Mouse (Mus musculus) lung, postnatal 0 days (tissue): ENCODE measurements around the gene Zfp276. TPM values are rescaled to one million over a fixed set of nuclear protein-coding genes. Genes with fewer than 3 reads are reported as not detected.

Source experiments
- ATAC-seq: fragments of 200-750 bp; cut with Nextera tagmentation; 2 replicates; pipeline ENCODE4 v1.8.0; 2017; ENCODE audit warnings: moderate library complexity
- DNase-seq: peaks from one replicate; pipeline ENCODE4 v3.0.0-alpha.2; 2016; ENCODE audit warnings: low spot score
- H3K27ac ChIP-seq: fragments of 300-500 bp; sonication (generic); 2 replicates; pipeline ENCODE4 v1.5.1; 2014; ENCODE audit warnings: antibody characterized with exemption, mild to moderate bottlenecking, low read length, mixed read lengths
- H3K27me3 ChIP-seq: fragments of 300-500 bp; sonication (generic); replicated peaks from 2 replicates; pipeline ENCODE4 v1.6.1; 2014; ENCODE audit warnings: low read length, mixed read lengths; ENCODE audit not compliant: insufficient read depth
- H3K36me3 ChIP-seq: fragments of 300-500 bp; sonication (generic); 2 replicates; pipeline ENCODE4 v1.6.1; 2014; ENCODE audit warnings: low read length, mixed read lengths; ENCODE audit not compliant: insufficient read depth
- H3K4me1 ChIP-seq: fragments of 300-500 bp; sonication (generic); 2 replicates; pipeline ENCODE4 v1.6.1; 2014; ENCODE audit warnings: antibody characterized with exemption, low read depth, low read length, mixed read lengths; ENCODE audit not compliant: insufficient read depth
- H3K4me2 ChIP-seq: fragments of 300-500 bp; sonication (generic); replicated peaks from 2 replicates; pipeline ENCODE4 v1.6.1; 2014; ENCODE audit warnings: low read depth, mild to moderate bottlenecking, low read length, moderate library complexity, mixed read lengths
- H3K4me3 ChIP-seq: fragments of 300-500 bp; sonication (generic); 2 replicates; pipeline ENCODE4 v1.5.1; 2014; ENCODE audit warnings: low read depth, low read length
- H3K9ac ChIP-seq: fragments of 300-500 bp; sonication (generic); replicated peaks from 2 replicates; pipeline ENCODE4 v1.6.1; 2014; ENCODE audit warnings: low read depth, mild to moderate bottlenecking
- H3K9me3 ChIP-seq: fragments of 300-500 bp; sonication (generic); 2 replicates; pipeline ENCODE4 v1.6.1; 2016; ENCODE audit warnings: low read length, mixed read lengths
- CTCF ChIP-seq: IDR thresholded peaks from 2 replicates; pipeline ENCODE4 v1.5.1; 2016; ENCODE audit warnings: antibody characterized with exemption, mild to moderate bottlenecking
- EP300 ChIP-seq: IDR thresholded peaks from 2 replicates; pipeline ENCODE4 v1.6.1; 2016; ENCODE audit warnings: antibody characterized with exemption, mild to moderate bottlenecking, control low read depth
- WGBS: fragments of 180-500 bp; shearing (Covaris S2); extraction: QIAGEN DNeasy Blood & Tissue Kit; methylation state at CpG from one replicate; pipeline ENCODE4 v1.1.7; 2014; 5-methylcytosine and 5-hydroxymethylcytosine counted together
- polyA plus RNA-seq: library from polyadenylated mRNA; unstranded; fragments of >200 nt; fragmentation: Nextera tagmentation; extraction: Ambion mirVana; gene quantifications from 2 replicates; pipeline ENCODE4 v1.2.1, GENCODE M21; 2015

Gene Zfp276
- 14.4 and 14.6 TPM in 2 replicates for polyA plus RNA-seq

DNA sequence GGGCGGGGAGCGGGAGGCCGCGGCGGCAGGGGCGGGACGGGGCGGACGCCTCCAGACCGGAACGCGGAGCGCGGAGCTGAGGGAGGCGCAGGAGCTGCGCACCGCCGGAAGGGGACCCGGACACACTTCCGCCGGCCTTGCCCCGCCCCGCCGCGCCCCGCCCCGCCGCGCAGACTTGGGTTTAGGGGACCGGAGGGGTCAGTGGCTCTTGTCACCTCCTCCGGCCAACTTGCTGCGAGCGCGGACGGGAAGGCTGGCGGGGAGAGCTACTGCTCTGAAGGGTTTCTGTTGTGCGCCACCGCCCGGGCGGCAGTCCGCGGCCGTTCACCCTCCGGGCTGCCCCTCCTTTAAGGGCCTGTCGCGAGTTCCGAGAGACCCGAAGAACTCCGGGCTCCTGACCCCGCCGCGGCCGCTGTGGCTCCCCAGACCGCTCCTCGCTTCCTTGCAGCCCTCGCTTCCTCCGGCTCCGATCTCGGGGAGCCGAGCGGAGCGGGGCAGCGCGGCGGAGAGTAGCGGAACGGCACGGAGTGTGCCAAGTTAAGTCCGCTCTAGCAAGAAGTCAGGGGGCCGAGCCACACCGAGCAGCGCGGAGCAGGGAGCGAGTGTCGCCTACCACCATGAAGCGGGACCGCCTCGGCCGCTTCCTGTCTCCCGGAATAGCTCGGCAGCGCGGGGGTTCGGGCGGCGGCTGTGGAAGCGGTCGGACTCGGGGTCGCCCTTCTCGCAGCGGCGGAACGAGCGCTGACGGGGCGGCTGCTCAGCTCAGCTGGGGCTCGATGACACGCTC lies at the start of gene Zfp276, which contains the start of gene Vps9d1:
Zfp276 (plus strand) TSS at position 97 of the 787 bp plus-strand sequence.
Vps9d1 (minus strand) TSS at position 250 of the 787 bp plus-strand sequence.
- Histone ChIP-seq H3K27ac (peak within 1 kb of the TSS; percentile 91), H3K9me3 (no peaks in the 10 kb centered on the region), H3K4me1 (peaks cover 10% of the 10 kb centered on the region), H3K9ac (peak within 1 kb of the TSS; percentile 98), H3K27me3 (no peaks in the 10 kb centered on the region), H3K4me3 (peak within 1 kb of the TSS; percentile 94), H3K4me2 (peak within 1 kb of the TSS; percentile 84), H3K36me3 (peaks cover 24% of the 10 kb centered on the region; the same call in 1 of the 2 replicates)
- WGBS, result under 1% methylated on average over 88 of the region's 99 CpGs
- ATAC-seq (peak; percentile 98), DNase-seq (peak; percentile 91)
- no peak for TF ChIP-seq CTCF
- no peak for TF ChIP-seq EP300

DNA sequence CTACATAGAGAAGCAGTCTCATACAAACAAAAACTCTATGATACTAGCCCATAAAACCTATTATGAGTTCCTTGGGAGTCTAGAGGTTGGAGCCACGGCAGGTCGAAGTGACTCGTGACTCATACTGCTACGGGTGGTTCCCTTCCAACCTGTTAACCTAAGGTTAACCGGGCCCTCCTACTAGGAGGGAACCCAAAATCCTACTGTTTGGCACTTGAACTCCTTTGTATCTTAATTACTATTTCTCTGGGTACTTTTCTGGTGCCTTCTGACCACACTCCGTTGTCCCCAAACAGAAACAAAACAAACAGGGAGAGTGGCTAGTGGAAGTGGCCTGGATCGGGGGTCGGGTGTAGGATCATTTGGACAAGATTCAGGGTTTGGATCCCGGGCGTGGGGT lies 42.1 kb upstream of the Zfp276 start:
- TF ChIP-seq EP300, result no peak
- TF ChIP-seq CTCF, result no peak
- ATAC-seq (no peak), DNase-seq (no peak)
- Histone ChIP-seq H3K27ac (peak overlapping the region; percentile 61), H3K9me3 (no peaks in the 10 kb centered on the region), H3K4me1 (peaks cover 8% of the 10 kb centered on the region; the same call in 1 of the 2 replicates), H3K27me3 (no peaks in the 10 kb centered on the region), H3K4me2 (peak overlapping the region; percentile 88), H3K4me3 (peak overlapping the region; percentile 73), H3K36me3 (peaks cover 12% of the 10 kb centered on the region; the same call in 1 of the 2 replicates), H3K9ac (peak overlapping the region; percentile 96)
- WGBS, result 27% methylated on average over 10 of the region's 10 CpGs

DNA sequence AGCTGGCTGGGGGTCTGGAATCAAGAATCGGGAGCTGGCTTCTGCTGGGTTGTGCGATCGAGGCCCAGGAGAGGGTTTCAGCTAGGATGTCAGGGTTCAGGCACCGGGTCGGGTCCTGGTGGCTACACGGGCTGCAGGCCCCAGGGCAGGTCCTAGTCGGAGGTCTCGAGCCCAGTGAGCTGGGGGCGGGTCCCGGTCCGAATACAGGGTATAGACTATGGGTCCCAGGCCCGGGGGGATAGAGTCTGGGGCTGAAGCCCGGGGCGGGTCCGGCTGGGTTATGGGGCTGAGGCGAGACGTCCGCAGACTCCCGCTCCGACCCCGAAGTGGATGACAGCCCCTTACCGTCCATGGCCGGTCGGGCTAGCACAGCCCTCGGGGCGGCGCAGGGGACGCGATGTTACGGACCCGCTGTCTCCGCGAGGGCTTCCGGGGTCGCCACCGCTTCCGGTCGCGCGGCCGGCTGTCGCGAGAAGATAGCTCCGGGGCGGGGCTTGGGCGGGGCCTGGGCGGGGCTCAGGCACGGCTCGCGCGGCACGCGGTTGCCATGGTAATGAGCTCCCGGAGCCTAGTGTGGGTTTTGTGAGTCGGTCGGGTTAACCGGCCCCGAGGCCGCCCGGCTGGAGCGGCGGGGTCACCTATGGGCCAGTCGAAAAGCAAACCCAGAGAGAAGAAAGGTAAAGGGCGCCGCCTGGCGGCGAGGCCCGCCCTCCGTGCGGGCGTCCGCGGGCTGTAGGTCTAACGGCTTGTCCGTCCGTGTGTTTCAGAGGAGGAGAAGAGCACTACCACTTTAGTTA lies 41.5 kb upstream of the Zfp276 start, which contains the start of the genes Chmp1a and Spata33:
Chmp1a (minus strand) TSS at position 443 of the 797 bp plus-strand sequence.
Spata33 (plus strand) TSS at position 512 of the 797 bp plus-strand sequence.
- peak; percentile 96 for ATAC-seq

DNA sequence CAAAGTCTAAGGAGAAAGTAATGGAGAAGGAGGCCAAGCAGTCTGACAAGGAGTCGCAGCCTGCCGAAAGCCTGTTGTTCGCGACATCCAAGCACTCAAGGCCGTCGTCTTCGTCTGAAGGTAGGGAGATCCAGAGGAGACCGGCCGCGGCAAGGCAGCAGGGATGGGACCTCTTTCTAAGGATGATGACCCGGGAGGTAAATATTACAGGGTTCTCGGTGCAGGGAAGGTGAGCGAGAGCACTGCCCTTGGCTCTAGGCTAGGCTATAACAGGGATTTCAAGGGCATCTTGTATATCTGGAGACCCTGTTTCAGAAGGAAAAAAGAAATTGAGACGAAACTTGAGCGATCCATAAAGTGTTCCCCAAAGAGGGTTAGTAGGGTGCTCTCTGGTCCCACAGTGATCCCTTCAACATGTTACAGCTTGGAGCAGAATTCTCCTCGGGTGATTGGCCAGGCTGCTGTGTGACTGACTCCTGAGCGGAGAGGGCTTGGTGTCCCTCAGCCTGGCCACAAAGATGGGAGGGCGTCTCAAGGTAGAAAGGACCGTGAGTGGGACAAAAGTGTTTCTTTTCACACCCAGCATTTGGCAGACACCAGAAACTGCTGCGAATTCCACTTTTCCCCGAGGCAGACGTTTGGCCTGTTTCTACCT lies 40.8 kb upstream of the Zfp276 start:
- H3K4me1 ChIP-seq, result peaks cover 8% of the 10 kb centered on the region; the same call in 1 of the 2 replicates
- WGBS, result 12% methylated on average over 22 of the region's 22 CpGs
- H3K36me3 ChIP-seq, result peaks cover 12% of the 10 kb centered on the region; the same call in 1 of the 2 replicates
- TF ChIP-seq CTCF (no peak), EP300 (no peak)
- H3K27ac ChIP-seq, result 0 out of 2 replicates have a peak overlapping the region, but pooled peaks have one; percentile 11
- H3K27me3 ChIP-seq, result no peaks in the 10 kb centered on the region
- H3K4me3 ChIP-seq, result peak overlapping the region; percentile 73
- H3K9ac ChIP-seq, result peak overlapping the region; percentile 96
- H3K9me3 ChIP-seq, result no peaks in the 10 kb centered on the region
- H3K4me2 ChIP-seq, result peak overlapping the region; percentile 88
- DNase-seq (no peak), ATAC-seq (peak; percentile 15)

More for the DNA sequence above, 41.5 kb upstream of the Zfp276 start, which contains the start of the genes Chmp1a and Spata33:
- WGBS, result under 1% methylated on average over 72 of the region's 76 CpGs
- peak; percentile 98 for DNase-seq
- Histone ChIP-seq H3K4me2 (peak within 1 kb of the TSS; percentile 88), H3K4me3 (peak within 1 kb of the TSS; percentile 73), H3K4me1 (peaks cover 8% of the 10 kb centered on the region; the same call in 1 of the 2 replicates), H3K9me3 (no peaks in the 10 kb centered on the region), H3K27ac (peak within 1 kb of the TSS; percentile 61), H3K27me3 (no peaks in the 10 kb centered on the region), H3K9ac (peak within 1 kb of the TSS; percentile 96), H3K36me3 (peaks cover 12% of the 10 kb centered on the region; the same call in 1 of the 2 replicates)
- peak; percentile 75 for TF ChIP-seq CTCF
- peak; percentile 69 for TF ChIP-seq EP300

DNA sequence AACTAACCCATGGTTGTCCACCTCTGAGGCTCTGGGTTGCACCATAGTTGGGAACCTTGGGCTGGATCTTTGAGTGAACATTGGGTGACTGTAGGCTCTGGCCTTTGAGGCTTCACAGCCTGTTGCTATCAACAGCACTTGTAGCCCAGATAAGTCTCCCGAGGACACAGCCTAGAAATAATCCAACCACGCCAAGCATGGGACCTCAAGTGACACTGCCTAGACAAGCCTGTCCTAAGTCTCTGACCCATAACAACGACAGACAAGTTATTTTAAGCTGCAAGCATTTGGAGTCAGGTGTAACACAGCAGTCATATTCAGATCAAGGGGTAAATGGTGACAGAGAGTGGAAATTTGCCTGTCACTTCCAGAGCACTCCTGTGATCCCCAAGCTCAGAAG lies 38.6 kb upstream of the Zfp276 start:
- Histone ChIP-seq H3K4me2 (no peak overlapping the region), H3K9me3 (no peaks in the 10 kb centered on the region), H3K36me3 (no peaks in the 10 kb centered on the region), H3K4me1 (peaks cover 8% of the 10 kb centered on the region; the same call in 1 of the 2 replicates), H3K4me3 (no peak overlapping the region), H3K9ac (no peak overlapping the region), H3K27ac (no peak overlapping the region), H3K27me3 (no peaks in the 10 kb centered on the region)
- ATAC-seq, result no peak
- no peak for TF ChIP-seq EP300
- no peak for TF ChIP-seq CTCF
- DNase-seq, result no peak
- 68% methylated on average over 3 of the region's 3 CpGs for WGBS
